Mouse (Mus musculus) limb, embryonic 11.5 days (tissue): ENCODE data around the gene Epb41l5. TPM values are rescaled to one million over a fixed set of nuclear protein-coding genes. Genes with fewer than 3 reads are reported as not detected.
A peak's percentile ranks its signal among the peaks of the same experiment; 100 is the strongest.

Experiments
- ATAC-seq: fragments of 200-750 bp; cut with Nextera tagmentation; 2 replicates; pipeline ENCODE4 v1.8.0; 2017; ENCODE audit warnings: low read depth; ENCODE audit not compliant: insufficient number of reproducible peaks, low FRiP score, low TSS enrichment
- DNase-seq: peaks from one replicate; pipeline ENCODE4 v3.0.0-alpha.2; 2015; ENCODE audit warnings: low spot score
- H3K27ac ChIP-seq: fragments of 300-500 bp; sonication (generic); replicated peaks from 2 replicates; pipeline ENCODE4 v1.5.1; 2014; ENCODE audit warnings: low read depth, mild to moderate bottlenecking, low read length
- H3K27me3 ChIP-seq: fragments of 300-500 bp; sonication (generic); 2 replicates; pipeline ENCODE4 v1.6.1; 2014; ENCODE audit warnings: mild to moderate bottlenecking, low read length, mixed read lengths; ENCODE audit not compliant: control insufficient read depth, insufficient read depth
- H3K36me3 ChIP-seq: fragments of 300-500 bp; sonication (generic); 2 replicates; pipeline ENCODE4 v1.6.1; 2014; ENCODE audit warnings: mild to moderate bottlenecking, low read length, moderate library complexity, mixed read lengths; ENCODE audit not compliant: control insufficient read depth, insufficient read depth
- H3K4me1 ChIP-seq: fragments of 300-500 bp; sonication (generic); 2 replicates; pipeline ENCODE4 v1.6.1; 2014; ENCODE audit warnings: low read length, mixed read lengths; ENCODE audit not compliant: control insufficient read depth, insufficient read depth
- H3K4me2 ChIP-seq: fragments of 300-500 bp; sonication (generic); 2 replicates; pipeline ENCODE4 v1.6.1; 2014; ENCODE audit warnings: low read depth, mild to moderate bottlenecking, moderate library complexity; ENCODE audit not compliant: severe bottlenecking
- H3K4me3 ChIP-seq: fragments of 300-500 bp; sonication (generic); 2 replicates; pipeline ENCODE4 v1.5.1; 2014; ENCODE audit warnings: low read depth, low read length
- H3K9ac ChIP-seq: fragments of 300-500 bp; sonication (generic); 2 replicates; pipeline ENCODE4 v1.6.1; 2014; ENCODE audit warnings: mild to moderate bottlenecking, low read length
- H3K9me3 ChIP-seq: fragments of 300-500 bp; sonication (generic); 2 replicates; pipeline ENCODE4 v1.6.1; 2016; ENCODE audit warnings: low read length; ENCODE audit not compliant: control insufficient read depth
- WGBS: fragments of 180-500 bp; shearing (Covaris S2); extraction: QIAGEN DNeasy Blood & Tissue Kit; methylation state at CpG from one replicate; pipeline ENCODE4 v1.1.7; 2014; 5-methylcytosine and 5-hydroxymethylcytosine counted together
- polyA plus RNA-seq: library from polyadenylated mRNA; unstranded; fragments of >200 nt; fragmentation: Nextera tagmentation; extraction: Ambion mirVana; gene quantifications from 2 replicates; pipeline ENCODE4 v1.2.1, GENCODE M21; 2014

Epb41l5 gene
- polyA plus RNA-seq, 1 experiment from 2014 or later, result 22.2 TPM

DNA sequence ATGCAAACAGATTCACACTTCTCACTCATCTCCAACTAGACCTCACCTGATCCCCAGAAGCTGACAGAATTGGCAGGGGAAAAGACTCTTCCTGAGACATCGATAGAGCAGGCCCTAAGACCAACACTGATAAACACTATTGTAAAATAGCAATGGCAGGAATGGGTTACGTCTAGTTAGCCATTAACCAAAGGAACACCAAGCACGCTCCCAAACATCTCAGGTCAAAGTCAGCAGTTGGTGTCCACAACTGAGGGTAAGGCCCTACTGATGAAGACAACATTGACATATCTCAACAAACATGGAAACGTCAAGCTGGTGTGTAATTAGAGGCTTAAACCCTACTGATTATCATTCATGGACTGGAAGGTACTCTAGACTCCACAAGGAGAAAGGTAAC lies 83.3 kb downstream of the Epb41l5 start:
- H3K27me3 ChIP-seq, result no peaks in the 10 kb centered on the region
- ATAC-seq (no peak), DNase-seq (no peak)
- no peak overlapping the region for H3K27ac ChIP-seq
- H3K4me2 ChIP-seq, result no peak overlapping the region
- WGBS, result 92% methylated on average over 4 of the region's 4 CpGs
- no peaks in the 10 kb centered on the region for H3K4me1 ChIP-seq
- H3K9me3 ChIP-seq, result no peaks in the 10 kb centered on the region
- H3K4me3 ChIP-seq, result no peak overlapping the region
- H3K9ac ChIP-seq, result no peak overlapping the region
- H3K36me3 ChIP-seq, result no peaks in the 10 kb centered on the region

- ATAC-seq, result no peak
Observed at GRCm38 (mm10) chr1:119557641-119558395, 91.0 kb downstream of the Epb41l5 start.

DNA sequence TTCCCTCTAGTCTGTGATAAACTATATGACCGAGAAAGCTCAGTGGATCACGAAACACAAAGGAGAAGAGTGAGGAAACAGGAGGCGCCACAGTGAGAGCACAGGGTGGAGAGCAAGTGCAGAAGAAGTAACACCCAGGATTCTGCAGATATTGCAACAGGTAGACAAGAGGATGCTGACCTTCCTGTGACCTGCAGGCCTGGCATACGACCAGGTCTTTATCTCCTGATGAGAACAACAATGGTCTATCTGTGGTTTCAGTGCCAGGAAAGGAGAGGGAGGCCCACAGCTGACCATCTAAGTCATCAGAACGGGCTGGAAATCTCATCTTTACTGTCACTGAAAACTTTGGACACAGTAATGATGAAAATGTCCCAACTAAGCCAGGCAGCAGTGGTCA lies 93.1 kb downstream of the Epb41l5 start:
- Histone ChIP-seq H3K9ac (no peak overlapping the region), H3K4me1 (no peaks in the 10 kb centered on the region), H3K4me3 (no peak overlapping the region), H3K27ac (no peak overlapping the region), H3K27me3 (no peaks in the 10 kb centered on the region), H3K9me3 (no peaks in the 10 kb centered on the region), H3K4me2 (no peak overlapping the region), H3K36me3 (no peaks in the 10 kb centered on the region)
- ATAC-seq (no peak), DNase-seq (no peak)
- 86% methylated on average over 5 of the region's 5 CpGs for WGBS

More at GRCm38 (mm10) chr1:119557641-119558395, 91.0 kb downstream of the Epb41l5 start:
- peak; percentile 2 for DNase-seq
- no peaks in the 10 kb centered on the region for H3K9me3 ChIP-seq
- no peak overlapping the region for H3K27ac ChIP-seq
- H3K4me3 ChIP-seq, result no peak overlapping the region
- no peak overlapping the region for H3K4me2 ChIP-seq
- H3K27me3 ChIP-seq, result no peaks in the 10 kb centered on the region
- H3K36me3 ChIP-seq, result no peaks in the 10 kb centered on the region
- H3K4me1 ChIP-seq, result no peaks in the 10 kb centered on the region
- WGBS, result 95% methylated on average over 4 of the region's 4 CpGs
- H3K9ac ChIP-seq, result no peak overlapping the region

DNA sequence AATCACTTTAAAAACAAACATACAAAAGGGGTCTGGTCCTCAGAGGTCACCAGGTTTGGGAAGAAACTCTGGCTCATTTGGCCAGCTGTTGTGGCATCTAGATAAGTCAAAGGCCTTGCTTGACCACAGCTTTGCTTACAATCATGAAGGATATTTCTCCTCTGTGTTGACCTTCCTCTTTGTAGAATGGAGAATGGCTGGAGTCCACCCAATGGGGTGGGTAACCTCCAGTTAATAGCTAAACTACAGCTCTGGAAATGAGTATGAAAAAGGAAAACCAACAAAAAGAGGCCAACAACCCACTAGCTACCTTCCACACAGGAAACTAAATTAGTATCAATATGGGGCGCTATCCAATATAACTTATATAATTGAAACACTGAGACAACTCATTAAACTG lies 97.1 kb downstream of the Epb41l5 start:
- Histone ChIP-seq H3K4me1 (no peaks in the 10 kb centered on the region), H3K4me3 (no peak overlapping the region), H3K27ac (no peak overlapping the region), H3K4me2 (no peak overlapping the region), H3K27me3 (no peaks in the 10 kb centered on the region), H3K9me3 (no peaks in the 10 kb centered on the region), H3K36me3 (no peaks in the 10 kb centered on the region; the same call in 1 of the 2 replicates), H3K9ac (no peak overlapping the region)
- WGBS, result 91% methylated on average over 1 of the region's 1 CpGs
- ATAC-seq (no peak), DNase-seq (peak; percentile 10)

DNA sequence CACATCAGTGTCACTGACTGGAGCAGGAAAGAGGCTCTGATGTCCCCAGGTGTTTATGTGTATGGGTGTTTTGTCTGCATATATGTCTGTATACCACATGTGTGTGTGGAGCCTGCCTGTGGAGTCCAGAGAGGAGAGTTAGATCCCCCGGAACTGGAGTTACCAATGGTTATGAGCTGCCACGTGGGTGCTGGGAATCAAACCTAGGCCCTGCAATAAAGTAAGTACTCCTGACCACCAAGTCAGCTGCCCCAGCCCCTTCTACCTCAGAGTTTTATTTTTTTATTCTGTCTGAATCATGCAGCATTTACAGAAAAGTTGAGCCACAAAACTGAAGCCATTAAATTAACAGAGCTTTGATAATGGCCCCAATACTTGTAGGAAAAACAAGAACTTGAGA lies 98.7 kb downstream of the Epb41l5 start:
- Histone ChIP-seq H3K9ac (no peak overlapping the region), H3K27ac (no peak overlapping the region), H3K4me1 (no peaks in the 10 kb centered on the region), H3K4me2 (no peak overlapping the region), H3K36me3 (no peaks in the 10 kb centered on the region; the same call in 1 of the 2 replicates), H3K9me3 (no peaks in the 10 kb centered on the region), H3K27me3 (no peaks in the 10 kb centered on the region), H3K4me3 (no peak overlapping the region)
- ATAC-seq (no peak), DNase-seq (no peak)
- WGBS, result 92% methylated on average over 2 of the region's 2 CpGs

GRCm38 (mm10) chr1:119549327-119549689 lies 99.5 kb downstream of the Epb41l5 start:
- WGBS, result 88% methylated on average over 7 of the region's 7 CpGs
- ATAC-seq, result no peak

DNA sequence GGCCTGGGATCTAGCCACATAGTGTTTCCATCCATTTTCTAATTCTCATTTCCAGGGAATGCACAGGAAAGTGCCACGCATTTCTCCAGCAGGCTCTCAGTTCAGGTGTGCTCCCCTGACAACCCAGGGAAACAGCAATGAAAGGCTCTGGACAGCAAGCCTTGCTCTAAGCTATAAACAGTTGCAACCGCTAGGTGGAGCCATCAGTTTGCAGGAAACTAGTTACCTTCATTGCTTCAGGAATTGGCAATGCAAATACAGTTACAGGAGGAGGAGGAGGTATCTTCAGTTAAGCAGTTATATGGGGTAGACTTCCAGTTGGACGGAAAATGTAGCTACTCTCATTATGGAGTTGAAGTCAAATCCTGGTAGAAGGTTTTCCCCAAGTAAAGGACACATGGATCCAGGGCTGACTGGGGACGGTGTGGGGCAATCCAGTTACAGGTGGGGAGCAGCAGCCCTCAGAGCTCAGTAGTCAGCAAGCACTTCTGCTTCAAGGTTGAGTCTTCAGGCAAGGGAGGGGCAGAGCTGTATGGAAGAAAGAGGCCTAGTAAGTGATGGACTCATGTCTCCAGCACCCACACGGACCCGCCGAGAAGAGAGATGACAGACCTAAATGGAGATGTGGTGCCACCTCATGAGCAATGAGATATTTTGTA lies 100.0 kb downstream of the Epb41l5 start:
- Histone ChIP-seq H3K9me3 (no peaks in the 10 kb centered on the region), H3K4me2 (no peak overlapping the region), H3K27ac (no peak overlapping the region), H3K9ac (no peak overlapping the region), H3K36me3 (no peaks in the 10 kb centered on the region; the same call in 1 of the 2 replicates), H3K27me3 (no peaks in the 10 kb centered on the region), H3K4me3 (no peak overlapping the region), H3K4me1 (no peaks in the 10 kb centered on the region)
- 72% methylated on average over 7 of the region's 7 CpGs for WGBS
- DNase-seq (peak; percentile 78), ATAC-seq (0 out of 2 replicates have a peak, but pooled peaks have one; percentile 39)

More at GRCm38 (mm10) chr1:119549327-119549689, 99.5 kb downstream of the Epb41l5 start:
- Histone ChIP-seq H3K4me1 (no peaks in the 10 kb centered on the region), H3K4me3 (no peak overlapping the region), H3K27me3 (no peaks in the 10 kb centered on the region), H3K9ac (no peak overlapping the region), H3K36me3 (no peaks in the 10 kb centered on the region; the same call in 1 of the 2 replicates), H3K4me2 (no peak overlapping the region), H3K27ac (no peak overlapping the region), H3K9me3 (no peaks in the 10 kb centered on the region)
- no peak for DNase-seq

- Histone ChIP-seq H3K27ac (no peak overlapping the region), H3K4me1 (no peaks in the 10 kb centered on the region), H3K4me2 (no peak overlapping the region), H3K36me3 (no peaks in the 10 kb centered on the region; the same call in 1 of the 2 replicates), H3K4me3 (no peak overlapping the region), H3K27me3 (no peaks in the 10 kb centered on the region), H3K9ac (no peak overlapping the region), H3K9me3 (no peaks in the 10 kb centered on the region)
- peak; percentile 17 for DNase-seq
- 86% methylated on average over 3 of the region's 3 CpGs for WGBS
- ATAC-seq, result no peak
Observed at GRCm38 (mm10) chr1:119546490-119546889, 102.3 kb downstream of the Epb41l5 start.
